Mouse (Mus musculus): ENCODE measurements at regions not wholly inside any gene's neighbourhood (a gene's known extent, or its start where the extent isn't known, plus 50 kb on each side); places are given as distances from the start of the nearest gene placed in this dataset.

DNA sequence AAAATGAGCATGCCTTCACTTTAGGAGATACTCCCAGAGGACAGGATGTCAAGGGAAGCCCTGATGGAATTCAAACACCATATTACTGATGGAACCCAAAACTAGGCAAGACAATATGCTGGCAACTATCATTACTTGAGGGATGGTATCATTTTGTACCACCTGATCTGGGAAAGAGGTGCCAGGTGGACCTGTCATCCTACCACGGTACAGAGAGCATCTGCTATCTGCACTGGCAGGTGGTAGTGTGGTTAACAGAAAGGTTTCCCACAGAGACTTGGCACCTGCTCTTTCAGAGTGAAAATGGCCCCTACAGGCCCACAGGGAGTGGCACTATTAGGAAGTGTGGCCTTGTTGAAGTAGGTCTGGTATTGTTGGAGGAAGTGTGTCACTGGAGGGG is 111.0 kb upstream of the Il12b start:
- ATAC-seq (replicated peaks; ENCODE audit: low FRiP score, low TSS enrichment, low read depth) (no peak), DNase-seq (ENCODE audit: low spot score) (no peak)
- H3K36me3 ChIP-seq (ENCODE audit: control insufficient read depth, insufficient read depth, low read length): no peaks in the 10 kb centered on the region
- no peak overlapping the region for H3K4me2 ChIP-seq (ENCODE audit: low read length)
- no peak overlapping the region for H3K9ac ChIP-seq (ENCODE audit: low read length)
- no peaks in the 10 kb centered on the region for H3K4me1 ChIP-seq (replicated peaks; ENCODE audit: control insufficient read depth, insufficient read depth, low read length)
- H3K27ac ChIP-seq (ENCODE audit: low read depth): no peak overlapping the region
- no peaks in the 10 kb centered on the region for H3K27me3 ChIP-seq (replicated peaks; ENCODE audit: control insufficient read depth, insufficient read depth, low read length)
- H3K9me3 ChIP-seq (ENCODE audit: control insufficient read depth, low read length): no peaks in the 10 kb centered on the region
- 83% methylated on average over 1 of the region's 1 CpGs for WGBS
- no peak overlapping the region for H3K4me3 ChIP-seq (ENCODE audit: low read depth, low read length)

DNA sequence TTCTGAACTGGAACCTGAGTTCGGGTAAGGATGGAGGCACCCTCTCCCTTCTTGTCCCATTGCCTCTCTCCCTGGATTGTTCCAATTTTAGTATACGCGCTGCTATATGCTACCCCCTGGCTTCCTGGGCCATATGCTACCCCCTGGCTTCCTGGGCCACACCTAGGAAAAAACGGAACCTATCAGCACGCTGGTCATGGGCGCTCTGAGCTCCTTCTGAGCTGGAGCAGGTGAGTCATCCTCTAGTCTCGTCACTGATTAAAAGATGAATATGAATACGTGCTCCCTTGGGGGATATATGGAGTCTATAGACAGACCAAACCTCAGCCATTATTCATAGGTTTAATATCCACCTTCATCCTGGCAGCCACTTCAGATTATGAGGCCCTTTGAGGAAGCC is 96.1 kb upstream of the Il12b start:
- WGBS: 88% methylated on average over 8 of the region's 8 CpGs

DNA sequence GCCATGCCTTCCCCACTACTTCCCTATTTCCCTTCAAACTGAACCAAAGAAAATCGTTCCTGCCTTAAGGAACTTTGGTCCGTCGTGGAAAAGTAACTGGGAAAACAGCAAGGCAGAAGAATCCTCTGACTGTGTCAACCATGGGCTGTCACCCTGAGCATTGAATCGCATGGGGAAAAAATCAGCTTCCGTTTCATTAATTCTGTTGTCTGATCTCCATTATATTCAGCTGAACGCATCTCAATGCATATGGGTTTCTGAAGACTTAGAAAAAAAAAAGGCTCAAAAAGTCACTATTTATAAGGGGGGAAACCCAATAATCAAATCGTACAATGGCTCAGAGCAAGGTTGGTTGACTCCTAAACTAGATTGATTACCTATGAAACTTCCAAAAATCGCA is 83.8 kb upstream of the Il12b start:
- no peak overlapping the region for H3K4me2 ChIP-seq (ENCODE audit: low read length)
- no peaks in the 10 kb centered on the region for H3K9me3 ChIP-seq (ENCODE audit: control insufficient read depth, low read length)
- no peaks in the 10 kb centered on the region for H3K4me1 ChIP-seq (replicated peaks; ENCODE audit: control insufficient read depth, insufficient read depth, low read length)
- DNase-seq (ENCODE audit: low spot score) (no peak), ATAC-seq (replicated peaks; ENCODE audit: low FRiP score, low TSS enrichment, low read depth) (no peak)
- H3K36me3 ChIP-seq (ENCODE audit: control insufficient read depth, insufficient read depth, low read length): no peaks in the 10 kb centered on the region
- no peak overlapping the region for H3K4me3 ChIP-seq (ENCODE audit: low read depth, low read length)
- H3K27me3 ChIP-seq (replicated peaks; ENCODE audit: control insufficient read depth, insufficient read depth, low read length): no peaks in the 10 kb centered on the region
- 84% methylated on average over 8 of the region's 8 CpGs for WGBS
- H3K9ac ChIP-seq (ENCODE audit: low read length): no peak overlapping the region
- no peak overlapping the region for H3K27ac ChIP-seq (ENCODE audit: low read depth)

More for the DNA sequence above, 96.1 kb upstream of the Il12b start:
- H3K27me3 ChIP-seq (replicated peaks; ENCODE audit: control insufficient read depth, insufficient read depth, low read length): no peaks in the 10 kb centered on the region
- no peaks in the 10 kb centered on the region for H3K36me3 ChIP-seq (ENCODE audit: control insufficient read depth, insufficient read depth, low read length)
- no peak for ATAC-seq (replicated peaks; ENCODE audit: low FRiP score, low TSS enrichment, low read depth)
- H3K9me3 ChIP-seq (ENCODE audit: control insufficient read depth, low read length): no peaks in the 10 kb centered on the region
- no peak overlapping the region for H3K9ac ChIP-seq (ENCODE audit: low read length)
- H3K27ac ChIP-seq (ENCODE audit: low read depth): no peak overlapping the region
- no peaks in the 10 kb centered on the region for H3K4me1 ChIP-seq (replicated peaks; ENCODE audit: control insufficient read depth, insufficient read depth, low read length)
- no peak overlapping the region for H3K4me3 ChIP-seq (ENCODE audit: low read depth, low read length)
- no peak overlapping the region for H3K4me2 ChIP-seq (ENCODE audit: low read length)
- DNase-seq (ENCODE audit: low spot score): no peak

DNA sequence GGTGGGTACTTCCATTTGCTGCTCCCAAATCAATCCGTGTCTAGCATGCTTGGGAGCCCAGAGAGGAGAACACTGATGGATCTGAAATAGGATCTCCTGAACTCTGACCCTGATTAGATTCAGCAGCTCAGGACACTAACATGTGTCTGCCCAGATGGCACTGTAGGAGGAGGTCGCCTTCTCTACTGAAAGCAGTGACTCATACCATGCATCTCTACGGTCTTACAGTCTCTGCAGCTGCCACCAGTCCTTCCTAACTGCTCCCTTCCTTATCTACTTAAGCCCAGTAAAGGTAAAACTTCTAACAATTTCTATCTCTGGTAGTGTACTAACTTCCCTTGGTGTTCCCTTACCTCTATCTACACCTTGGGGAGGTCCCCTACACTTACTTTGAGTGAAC is 80.7 kb upstream of the Il12b start:
- no peak for DNase-seq (ENCODE audit: low spot score)
- Histone ChIP-seq H3K9me3 (ENCODE audit: control insufficient read depth, low read length) (no peaks in the 10 kb centered on the region), H3K4me1 (replicated peaks; ENCODE audit: control insufficient read depth, insufficient read depth, low read length) (no peaks in the 10 kb centered on the region), H3K36me3 (ENCODE audit: control insufficient read depth, insufficient read depth, low read length) (no peaks in the 10 kb centered on the region), H3K27me3 (replicated peaks; ENCODE audit: control insufficient read depth, insufficient read depth, low read length) (no peaks in the 10 kb centered on the region), H3K9ac (ENCODE audit: low read length) (no peak overlapping the region), H3K4me2 (ENCODE audit: low read length) (no peak overlapping the region), H3K27ac (ENCODE audit: low read depth) (no peak overlapping the region), H3K4me3 (ENCODE audit: low read depth, low read length) (no peak overlapping the region)
- WGBS: 87% methylated on average over 3 of the region's 3 CpGs
- no peak for ATAC-seq (replicated peaks; ENCODE audit: low FRiP score, low TSS enrichment, low read depth)

DNA sequence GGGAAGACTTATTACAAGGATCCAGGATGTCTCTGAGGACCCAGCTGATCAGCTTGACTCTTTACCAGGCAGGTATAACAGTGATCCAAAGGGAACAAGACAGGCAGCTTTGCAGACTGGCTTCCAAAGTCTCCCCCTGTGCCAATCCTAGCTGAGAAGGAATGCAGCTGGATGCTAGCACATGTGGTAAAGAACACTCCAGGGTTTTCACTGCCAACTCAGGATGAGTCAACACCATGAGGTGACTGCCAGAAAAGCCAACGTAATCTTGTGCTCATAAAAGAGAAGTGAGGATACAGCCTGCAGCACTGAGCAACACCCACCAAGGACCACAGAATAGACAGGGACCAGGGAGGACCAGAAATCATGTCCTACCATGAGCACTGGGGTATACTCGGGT is 76.5 kb upstream of the Il12b start:
- no peak overlapping the region for H3K4me2 ChIP-seq (ENCODE audit: low read length)
- no peaks in the 10 kb centered on the region for H3K36me3 ChIP-seq (ENCODE audit: control insufficient read depth, insufficient read depth, low read length)
- ATAC-seq (replicated peaks; ENCODE audit: low FRiP score, low TSS enrichment, low read depth): no peak
- WGBS: 67% methylated on average over 2 of the region's 2 CpGs
- H3K27ac ChIP-seq (ENCODE audit: low read depth): no peak overlapping the region
- no peak overlapping the region for H3K9ac ChIP-seq (ENCODE audit: low read length)
- no peaks in the 10 kb centered on the region for H3K27me3 ChIP-seq (replicated peaks; ENCODE audit: control insufficient read depth, insufficient read depth, low read length)
- no peak for DNase-seq (ENCODE audit: low spot score)
- no peaks in the 10 kb centered on the region for H3K4me1 ChIP-seq (replicated peaks; ENCODE audit: control insufficient read depth, insufficient read depth, low read length)
- no peak overlapping the region for H3K4me3 ChIP-seq (ENCODE audit: low read depth, low read length)
- no peaks in the 10 kb centered on the region for H3K9me3 ChIP-seq (ENCODE audit: control insufficient read depth, low read length)

DNA sequence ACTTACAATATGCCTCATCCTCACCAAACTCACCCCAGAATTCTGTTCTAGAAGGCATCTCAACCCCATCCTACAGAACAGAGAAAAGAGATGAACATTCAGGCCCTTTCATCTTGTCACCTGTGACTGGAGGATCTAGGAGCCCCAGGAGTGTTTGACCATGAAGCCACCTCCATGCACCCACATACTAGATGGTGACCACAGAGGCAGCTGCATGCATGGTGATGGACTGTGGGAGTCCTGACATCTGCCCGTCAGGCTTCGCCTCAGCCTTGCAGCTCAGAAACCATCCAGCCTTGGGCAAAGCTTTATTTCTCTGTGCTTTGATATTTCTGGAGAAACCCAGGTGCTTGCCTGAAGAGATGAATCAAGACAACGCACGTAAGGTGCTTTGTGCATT is 74.8 kb upstream of the Il12b start:
- no peak for ATAC-seq (replicated peaks; ENCODE audit: low FRiP score, low TSS enrichment, low read depth)
- Histone ChIP-seq H3K4me3 (ENCODE audit: low read depth, low read length) (no peak overlapping the region), H3K9ac (ENCODE audit: low read length) (no peak overlapping the region), H3K9me3 (ENCODE audit: control insufficient read depth, low read length) (no peaks in the 10 kb centered on the region), H3K4me2 (ENCODE audit: low read length) (no peak overlapping the region), H3K27me3 (replicated peaks; ENCODE audit: control insufficient read depth, insufficient read depth, low read length) (no peaks in the 10 kb centered on the region), H3K36me3 (ENCODE audit: control insufficient read depth, insufficient read depth, low read length) (no peaks in the 10 kb centered on the region), H3K27ac (ENCODE audit: low read depth) (no peak overlapping the region), H3K4me1 (replicated peaks; ENCODE audit: control insufficient read depth, insufficient read depth, low read length) (no peaks in the 10 kb centered on the region)
- 96% methylated on average over 4 of the region's 4 CpGs for WGBS
- no peak for DNase-seq (ENCODE audit: low spot score)

DNA sequence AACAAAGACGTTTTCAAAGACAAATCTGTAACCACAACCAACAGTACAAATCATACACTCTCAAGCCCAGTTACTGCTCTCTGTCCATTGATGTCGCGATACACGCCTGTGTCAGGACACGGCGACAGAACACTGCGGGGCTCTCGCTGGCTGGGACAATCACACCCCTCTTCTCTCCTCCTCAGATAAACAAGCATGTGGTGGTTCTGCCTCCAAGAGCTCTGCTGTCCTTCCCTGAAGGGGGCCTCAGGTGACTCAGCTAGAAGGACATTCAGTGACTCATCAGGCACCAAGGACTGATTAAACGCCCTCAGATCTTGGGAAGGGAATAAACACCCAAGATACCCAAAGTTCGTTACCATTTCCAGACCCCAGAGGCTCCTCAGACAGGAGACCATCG is 74.3 kb upstream of the Il12b start:
- H3K4me3 ChIP-seq (ENCODE audit: low read depth, low read length): no peak overlapping the region
- no peaks in the 10 kb centered on the region for H3K9me3 ChIP-seq (ENCODE audit: control insufficient read depth, low read length)
- 82% methylated on average over 11 of the region's 11 CpGs for WGBS
- ATAC-seq (replicated peaks; ENCODE audit: low FRiP score, low TSS enrichment, low read depth) (no peak), DNase-seq (ENCODE audit: low spot score) (no peak)
- no peaks in the 10 kb centered on the region for H3K27me3 ChIP-seq (replicated peaks; ENCODE audit: control insufficient read depth, insufficient read depth, low read length)
- no peak overlapping the region for H3K9ac ChIP-seq (ENCODE audit: low read length)
- H3K36me3 ChIP-seq (ENCODE audit: control insufficient read depth, insufficient read depth, low read length): no peaks in the 10 kb centered on the region
- H3K4me1 ChIP-seq (replicated peaks; ENCODE audit: control insufficient read depth, insufficient read depth, low read length): no peaks in the 10 kb centered on the region
- H3K4me2 ChIP-seq (ENCODE audit: low read length): no peak overlapping the region
- H3K27ac ChIP-seq (ENCODE audit: low read depth): no peak overlapping the region

DNA sequence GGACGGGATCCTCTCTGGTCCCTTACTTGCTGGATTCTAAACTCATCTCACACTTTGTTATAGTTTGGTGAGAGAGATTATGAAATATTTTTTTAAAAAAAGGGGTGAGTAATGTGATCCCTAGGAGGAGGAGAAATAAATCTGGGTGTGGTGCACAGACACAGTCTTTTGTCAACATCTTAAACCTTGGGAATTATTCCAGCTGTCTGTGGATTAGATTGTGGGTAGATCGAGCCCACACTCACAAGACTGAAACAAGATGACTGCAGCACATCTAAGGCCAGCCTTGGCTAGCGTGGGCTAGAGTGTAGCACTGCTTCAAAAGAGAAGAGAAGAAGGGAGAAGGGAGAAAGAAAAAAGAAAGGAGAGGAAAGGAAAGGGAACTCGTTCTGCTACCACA is 70.4 kb upstream of the Il12b start:
- Histone ChIP-seq H3K9ac (ENCODE audit: low read length) (no peak overlapping the region), H3K4me2 (ENCODE audit: low read length) (no peak overlapping the region), H3K4me1 (replicated peaks; ENCODE audit: control insufficient read depth, insufficient read depth, low read length) (no peaks in the 10 kb centered on the region), H3K9me3 (ENCODE audit: control insufficient read depth, low read length) (no peaks in the 10 kb centered on the region), H3K27me3 (replicated peaks; ENCODE audit: control insufficient read depth, insufficient read depth, low read length) (no peaks in the 10 kb centered on the region), H3K4me3 (ENCODE audit: low read depth, low read length) (no peak overlapping the region), H3K27ac (ENCODE audit: low read depth) (no peak overlapping the region), H3K36me3 (ENCODE audit: control insufficient read depth, insufficient read depth, low read length) (no peaks in the 10 kb centered on the region)
- ATAC-seq (replicated peaks; ENCODE audit: low FRiP score, low TSS enrichment, low read depth) (no peak), DNase-seq (ENCODE audit: low spot score) (no peak)
- WGBS: 68% methylated on average over 4 of the region's 4 CpGs

DNA sequence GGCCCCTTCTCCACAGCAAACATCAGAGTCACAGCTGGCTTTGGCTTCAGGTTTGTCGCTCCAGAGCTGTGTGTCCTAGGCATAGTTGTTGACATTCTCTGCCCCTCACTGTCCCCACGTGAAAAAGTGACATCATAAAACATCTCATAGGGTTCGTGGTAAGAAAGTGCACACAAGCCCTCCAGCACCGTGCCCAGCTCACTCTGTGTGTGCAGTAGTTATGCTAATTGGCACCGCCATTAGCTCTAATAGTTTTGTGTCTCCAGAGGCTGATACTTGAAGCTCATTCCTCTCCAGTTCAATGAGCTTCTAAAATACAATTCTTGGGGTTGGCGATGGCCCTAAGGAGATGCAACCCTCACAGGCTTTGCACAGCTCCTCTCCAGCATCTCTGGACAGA is 69.4 kb upstream of the Il12b start:
- no peak for ATAC-seq (replicated peaks; ENCODE audit: low FRiP score, low TSS enrichment, low read depth)

More for the DNA sequence above, 69.4 kb upstream of the Il12b start:
- Histone ChIP-seq H3K4me2 (ENCODE audit: low read length) (no peak overlapping the region), H3K9me3 (ENCODE audit: control insufficient read depth, low read length) (no peaks in the 10 kb centered on the region), H3K4me3 (ENCODE audit: low read depth, low read length) (no peak overlapping the region), H3K27ac (ENCODE audit: low read depth) (no peak overlapping the region), H3K9ac (ENCODE audit: low read length) (no peak overlapping the region), H3K36me3 (ENCODE audit: control insufficient read depth, insufficient read depth, low read length) (no peaks in the 10 kb centered on the region), H3K27me3 (replicated peaks; ENCODE audit: control insufficient read depth, insufficient read depth, low read length) (no peaks in the 10 kb centered on the region), H3K4me1 (replicated peaks; ENCODE audit: control insufficient read depth, insufficient read depth, low read length) (no peaks in the 10 kb centered on the region)
- 65% methylated on average over 6 of the region's 6 CpGs for WGBS
- DNase-seq (ENCODE audit: low spot score): no peak
